Mouse (Mus musculus): ENCODE measurements around the gene 1700012A03Rik.

Gene 1700012A03Rik

DNA sequence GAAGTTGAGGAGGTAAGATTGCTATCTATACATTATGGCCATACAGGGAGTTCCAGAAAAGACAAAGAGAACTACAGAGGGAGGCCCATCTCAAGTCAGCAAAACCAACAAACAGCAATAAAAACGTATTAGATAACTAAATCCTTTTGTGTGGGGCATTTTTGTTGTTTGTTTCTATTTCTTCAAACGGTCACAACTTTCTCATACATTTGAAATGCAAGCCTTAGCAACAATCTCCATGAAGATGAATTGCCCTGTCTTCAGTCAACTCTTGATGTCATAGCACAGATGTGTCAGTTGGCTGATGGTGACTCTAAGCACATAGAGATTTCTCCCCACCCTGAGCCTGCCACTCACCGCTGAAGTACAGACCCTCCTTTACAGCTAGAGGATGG, at the start of gene 1700012A03Rik:
TSS of gene 1700012A03Rik (plus strand) at position 296 of the 395 bp plus-strand sequence.
- ChIA-PET POLR2A (no interaction called here), CTCF (no interaction called here)

DNA sequence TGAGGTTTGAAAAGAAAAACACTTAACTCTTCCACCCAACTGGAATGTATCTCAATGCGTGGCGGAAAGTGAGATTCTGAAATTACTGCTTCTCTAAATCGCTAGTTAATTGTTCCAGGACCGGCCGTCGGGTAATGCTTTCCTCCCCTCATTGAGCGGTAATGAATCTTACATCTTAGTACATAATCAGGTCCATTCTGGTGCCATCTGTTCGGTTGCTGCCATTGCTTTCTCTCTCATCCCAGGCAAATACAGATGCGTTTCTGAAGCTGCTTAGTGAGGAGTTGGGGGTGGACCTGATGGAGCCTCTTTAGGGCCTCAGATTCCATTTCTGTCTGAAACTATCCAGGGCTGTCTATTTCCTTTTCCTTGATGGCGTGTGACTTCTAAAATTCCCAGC, 45.8 kb upstream of the 1700012A03Rik start:
- CTCF ChIA-PET, result no interaction called here
- POLR2A ChIA-PET, result no interaction called here

DNA sequence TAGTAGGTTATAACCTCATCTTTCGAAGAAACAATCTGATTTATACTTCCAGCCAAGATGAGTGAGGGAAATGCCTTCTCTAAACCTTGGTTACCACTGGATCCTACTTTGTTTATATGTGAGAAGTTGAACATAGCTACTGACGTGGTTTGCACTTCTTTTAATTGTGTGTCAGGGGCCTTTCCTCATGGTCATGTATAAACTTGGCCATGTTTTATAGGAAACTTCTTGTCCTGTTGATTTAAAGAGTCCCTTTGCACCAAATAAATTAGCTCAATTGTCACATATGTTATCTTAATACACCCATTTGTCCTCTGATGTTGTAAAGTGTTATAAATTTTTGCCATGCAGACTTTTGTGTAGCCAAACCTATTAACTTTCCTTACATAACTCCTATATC, 44.1 kb upstream of the 1700012A03Rik start:
- CTCF ChIA-PET, result no interaction called here
- POLR2A ChIA-PET, result no interaction called here

DNA sequence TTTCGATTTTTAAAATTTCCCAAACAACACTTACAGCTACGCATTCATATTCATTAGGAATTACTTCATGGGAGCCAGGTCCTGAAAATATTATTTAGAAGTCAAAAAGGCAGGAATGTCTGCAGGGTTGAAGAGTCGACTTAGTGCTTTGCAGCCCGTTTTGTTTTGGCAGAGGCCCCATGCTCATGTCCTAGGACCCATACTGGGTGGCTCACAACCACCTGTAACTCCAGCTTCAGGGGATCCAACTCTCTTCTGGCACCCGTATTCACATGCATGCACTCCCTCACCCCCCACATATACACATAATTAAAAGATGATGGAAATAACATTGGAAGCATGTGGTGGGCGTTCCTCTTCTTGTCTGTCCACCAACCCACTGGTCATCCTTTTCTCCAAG, 43.7 kb upstream of the 1700012A03Rik start:
- POLR2A ChIA-PET, result no interaction called here
- CTCF ChIA-PET, result interaction anchor here in 1 of 4 experiments (0.6 kb wide), 1 partner anchor 314 kb away, joined by 7 read pairs; no protein-coding TSS in a partner anchor

DNA sequence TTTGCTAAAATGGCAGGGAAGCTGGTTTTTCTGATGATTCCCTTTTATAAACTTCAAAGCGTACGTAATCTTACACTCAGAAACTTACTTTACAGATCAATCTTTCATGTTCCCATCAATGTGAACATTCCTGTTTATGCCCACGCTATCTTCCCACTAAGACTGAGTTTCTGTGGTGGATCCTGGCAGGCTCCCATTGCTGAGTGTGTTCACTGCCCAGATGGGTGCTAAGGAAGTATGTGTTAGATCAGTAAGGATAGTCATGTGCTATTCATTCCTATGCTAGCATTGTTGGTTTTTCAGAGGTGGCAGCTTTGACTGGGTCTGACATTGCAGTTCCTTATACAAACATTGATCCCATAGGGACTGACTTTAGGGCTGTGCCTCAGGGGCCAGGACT, 42.7 kb upstream of the 1700012A03Rik start:
- CTCF ChIA-PET, result no interaction called here
- POLR2A ChIA-PET, result interaction anchor here in 1 of 4 experiments (0.6 kb wide), 1 partner anchor 614 kb away, joined by 4 read pairs; no protein-coding TSS in a partner anchor

GRCm38 (mm10) chr6:32016841-32017240, 33.2 kb upstream of the 1700012A03Rik start:
- ChIA-PET CTCF (interaction anchor here in 1 of 4 experiments (0.6 kb wide), 1 partner anchor 304 kb away, joined by 7 read pairs; no protein-coding TSS in a partner anchor), POLR2A (no interaction called here)

DNA sequence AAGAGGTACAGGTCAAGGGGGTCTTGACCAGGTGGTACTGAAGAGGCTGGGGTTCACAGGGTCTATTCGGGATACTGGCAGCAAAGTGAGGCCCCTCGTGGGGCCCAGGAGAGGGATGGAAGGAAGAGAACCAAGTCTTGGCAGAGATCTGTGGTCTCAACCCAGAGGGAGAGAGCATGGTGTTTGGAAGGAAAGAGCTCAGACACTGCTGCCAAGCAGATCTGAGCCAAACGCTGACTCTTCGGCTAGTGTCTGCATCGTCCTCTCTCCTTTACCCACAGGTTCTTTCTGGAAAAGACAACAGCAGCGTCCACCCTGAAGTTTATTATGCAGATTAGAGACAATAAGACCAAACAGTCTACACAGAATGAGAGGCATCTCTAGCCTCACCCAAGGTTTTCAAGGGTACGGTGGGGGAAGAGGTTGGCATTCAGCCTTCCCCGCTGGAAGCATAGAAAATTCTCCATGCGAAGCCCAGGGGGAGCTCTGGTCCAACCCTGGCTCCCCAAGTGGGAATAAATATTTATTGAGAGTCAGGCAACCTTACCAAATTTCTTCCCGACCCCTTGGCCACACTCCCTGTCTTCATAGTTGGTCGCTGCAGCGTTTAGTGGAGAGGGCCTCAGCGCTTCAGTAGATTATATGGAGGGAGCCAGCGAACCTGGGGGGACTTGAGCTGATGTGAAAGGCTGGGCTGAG, 32.5 kb upstream of the 1700012A03Rik start:
- CTCF ChIA-PET, result interaction anchor here in 1 of 4 experiments (0.5 kb wide), 1 partner anchor 372 kb away, joined by 4 read pairs; no protein-coding TSS in a partner anchor
- POLR2A ChIA-PET, result no interaction called here

DNA sequence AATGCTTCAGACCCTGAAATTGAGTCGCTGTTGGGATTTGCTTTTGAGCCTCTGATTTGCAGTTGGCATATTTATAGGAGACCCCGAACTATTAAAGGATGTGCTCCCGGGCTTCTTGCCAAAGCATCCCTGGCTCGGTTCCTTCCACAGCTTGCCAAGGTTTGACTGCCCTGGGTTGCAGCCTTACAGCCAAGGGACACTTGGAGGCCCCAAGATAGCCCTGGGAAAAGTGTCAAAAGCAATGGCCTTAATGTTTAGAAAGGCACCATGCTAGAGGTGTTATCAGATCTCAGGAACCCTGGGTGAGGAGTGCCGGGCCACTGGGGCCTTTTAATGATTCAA, 32.0 kb upstream of the 1700012A03Rik start:
- ChIA-PET CTCF (interaction anchor here in 1 of 4 experiments (0.5 kb wide), 2 partner anchors 40 to 372 kb away, joined by 4 to 7 read pairs; no protein-coding TSS in a partner anchor), POLR2A (no interaction called here)

DNA sequence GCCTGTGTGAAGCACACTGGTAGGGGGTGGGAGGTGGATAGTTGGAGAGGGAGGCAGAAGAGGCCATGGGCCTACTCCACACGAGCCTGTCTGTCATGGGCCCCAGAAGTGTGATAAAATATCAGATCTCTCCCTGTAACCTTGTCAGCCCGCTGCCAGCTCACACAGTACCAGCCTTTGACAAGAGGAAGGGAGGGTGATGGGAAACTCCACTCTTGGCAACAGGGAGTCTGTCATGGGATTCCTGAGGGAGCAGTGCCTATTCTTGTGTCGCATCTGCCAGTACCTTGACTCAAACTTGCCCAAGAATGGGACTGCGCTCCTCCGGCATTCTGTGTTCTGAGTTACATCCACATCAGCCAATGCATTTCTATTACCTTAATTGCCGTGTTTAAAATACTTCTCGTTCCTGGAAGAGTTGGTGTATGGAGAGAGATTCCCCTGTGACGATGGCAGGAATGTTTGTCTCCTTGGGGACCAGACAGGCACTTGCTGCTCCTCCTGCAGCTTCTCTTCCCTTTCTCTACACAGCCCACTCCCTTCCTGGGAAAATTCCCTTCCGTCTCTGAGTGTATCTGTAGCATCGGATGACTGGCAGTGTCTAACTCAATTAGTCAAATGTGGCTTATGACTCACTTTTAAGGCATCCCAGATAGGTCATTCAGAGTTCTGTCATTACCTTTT, 28.1 kb upstream of the 1700012A03Rik start:
- POLR2A ChIA-PET, result no interaction called here
- CTCF ChIA-PET, result no interaction called here

GRCm38 (mm10) chr6:32022537-32022869, 27.5 kb upstream of the 1700012A03Rik start:
- ChIA-PET CTCF (no interaction called here), POLR2A (no interaction called here)

DNA sequence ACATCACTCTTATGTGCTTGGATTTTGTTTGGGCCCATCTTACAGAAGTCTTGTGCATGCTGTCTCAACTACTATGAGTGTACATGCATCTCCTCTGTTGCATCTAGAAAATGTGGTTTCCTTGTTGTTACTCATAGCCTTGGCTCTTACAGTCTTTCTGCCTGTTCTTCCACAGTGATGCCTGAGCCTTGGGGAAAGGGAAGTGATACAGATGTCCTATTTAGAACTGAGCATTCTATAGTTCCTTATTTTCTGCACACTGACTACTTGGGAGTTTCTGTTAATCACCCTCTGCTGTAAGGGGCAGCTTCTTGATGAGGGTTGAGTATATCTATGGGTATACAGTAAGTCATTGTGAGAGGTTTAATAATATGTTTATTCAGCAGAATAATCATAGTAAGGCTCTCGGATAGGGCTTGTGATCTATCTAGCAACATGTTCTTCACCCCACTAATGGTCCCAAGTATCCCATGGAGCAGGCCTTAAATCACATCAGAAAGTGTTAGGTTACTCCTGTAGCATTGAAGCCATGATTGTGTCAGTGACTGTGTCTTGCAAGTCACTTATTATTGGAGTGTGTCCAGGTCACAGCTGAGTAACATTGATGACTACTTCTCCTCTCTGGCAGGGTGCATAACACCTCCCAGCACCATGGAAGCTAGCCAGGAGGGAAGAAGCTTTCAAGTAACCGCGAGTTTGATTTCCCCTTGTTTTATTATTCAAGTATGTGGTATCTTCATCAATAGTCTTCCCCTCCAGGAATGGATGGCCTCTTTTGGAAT, 21.6 kb upstream of the 1700012A03Rik start:
- POLR2A ChIA-PET, result no interaction called here
- CTCF ChIA-PET, result no interaction called here

DNA sequence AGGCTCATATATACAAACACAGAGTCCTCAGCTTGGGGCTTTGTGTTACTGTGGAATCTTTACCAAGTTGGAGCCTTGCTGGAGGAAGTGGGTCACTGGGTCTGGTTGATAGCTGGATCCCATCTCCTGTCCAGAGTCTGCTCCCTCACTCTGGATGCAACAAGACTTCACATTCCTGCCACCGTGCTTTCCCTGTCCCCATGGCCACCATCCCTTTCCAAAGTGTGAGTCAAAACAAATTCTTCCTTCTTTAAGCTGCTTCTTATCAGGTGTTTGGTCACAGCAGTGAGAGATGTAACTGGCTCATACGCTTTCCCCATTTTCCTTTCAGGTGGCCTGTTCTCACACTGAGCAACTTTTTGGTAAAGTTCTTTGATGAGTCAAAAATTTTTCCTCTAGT, 15.8 kb upstream of the 1700012A03Rik start:
- ChIA-PET POLR2A (no interaction called here), CTCF (no interaction called here)

DNA sequence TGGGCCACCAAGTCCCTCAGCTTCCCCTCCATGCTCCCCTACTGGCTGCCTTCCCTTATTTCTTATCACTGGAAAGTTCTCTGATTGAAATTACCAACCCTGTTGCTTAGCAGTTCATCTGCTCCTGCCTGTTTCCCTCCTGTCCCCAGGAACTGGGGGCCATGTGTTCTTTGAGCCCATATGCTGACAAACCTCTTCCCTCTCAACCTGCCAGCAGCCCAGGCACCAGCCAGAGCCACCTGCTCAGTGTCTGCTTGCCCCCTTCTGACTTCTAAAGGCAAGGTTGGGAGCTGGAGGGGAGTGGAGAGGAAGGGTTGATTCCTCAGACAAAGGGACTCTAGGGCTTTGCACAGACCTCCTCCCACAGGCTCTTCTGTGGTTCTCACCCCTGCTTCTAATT, 4.7 kb upstream of the 1700012A03Rik start:
- POLR2A ChIA-PET, result interaction anchor here in 1 of 4 experiments (1.0 to 1.4 kb wide), 2 partner anchors 11 to 57 kb away, joined by 3 read pairs; no protein-coding TSS in a partner anchor
- CTCF ChIA-PET, result no interaction called here

- POLR2A ChIA-PET, result interaction anchor here in 1 of 4 experiments (0.6 kb wide), 1 partner anchor 416 kb away, joined by 3 read pairs; no protein-coding TSS in a partner anchor
- CTCF ChIA-PET, result no interaction called here
Observed at GRCm38 (mm10) chr6:32049256-32049950, 643 bp upstream of the 1700012A03Rik start.

DNA sequence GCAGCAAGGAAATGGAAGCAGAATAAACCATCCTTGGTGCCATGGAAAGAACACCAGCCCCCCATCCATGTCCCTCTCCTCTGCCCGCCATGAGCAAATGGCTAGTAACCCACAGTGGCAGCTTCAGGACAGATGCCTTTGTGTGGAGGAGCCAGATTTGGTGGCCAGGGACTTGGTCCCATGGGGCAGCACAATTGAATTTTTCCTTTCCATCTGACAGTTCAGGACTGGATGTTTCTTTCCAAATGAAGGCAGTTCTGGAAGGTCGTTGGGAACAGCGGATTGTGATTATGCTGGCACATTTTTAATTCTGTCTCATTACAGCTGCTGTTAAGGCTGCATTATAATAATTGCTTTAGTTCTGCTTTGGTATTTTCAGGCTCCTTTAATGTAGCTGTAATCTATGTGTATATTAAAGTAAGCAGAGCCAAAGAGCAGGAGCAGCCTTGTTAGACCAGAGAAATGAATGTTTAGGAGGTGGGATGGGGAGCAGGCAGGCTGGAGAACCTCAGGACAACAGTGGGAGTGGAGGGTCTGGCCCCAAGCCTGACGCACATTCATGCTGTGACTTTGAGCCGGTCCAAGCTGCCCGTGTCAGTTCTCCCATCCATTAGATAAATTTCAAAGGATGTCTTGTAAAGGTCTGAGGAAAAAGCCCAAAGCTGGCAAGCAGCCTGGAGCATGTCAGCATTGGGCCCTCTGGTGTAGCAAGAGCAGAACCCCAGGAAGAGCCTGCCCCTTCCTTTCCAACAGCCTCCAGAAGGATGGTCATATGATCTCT, 2.3 kb downstream of the 1700012A03Rik start:
- ChIA-PET CTCF (no interaction called here), POLR2A (no interaction called here)

GRCm38 (mm10) chr6:32056525-32056924, 6.5 kb downstream of the 1700012A03Rik start:
- CTCF ChIA-PET, result interaction anchor here in 1 of 4 experiments (0.8 kb wide), 1 partner anchor 18 kb away, joined by 3 read pairs; no protein-coding TSS in a partner anchor
- POLR2A ChIA-PET, result interaction anchor here in 1 of 4 experiments (1.6 kb wide), 1 partner anchor 10 kb away, joined by 3 read pairs; no protein-coding TSS in a partner anchor

DNA sequence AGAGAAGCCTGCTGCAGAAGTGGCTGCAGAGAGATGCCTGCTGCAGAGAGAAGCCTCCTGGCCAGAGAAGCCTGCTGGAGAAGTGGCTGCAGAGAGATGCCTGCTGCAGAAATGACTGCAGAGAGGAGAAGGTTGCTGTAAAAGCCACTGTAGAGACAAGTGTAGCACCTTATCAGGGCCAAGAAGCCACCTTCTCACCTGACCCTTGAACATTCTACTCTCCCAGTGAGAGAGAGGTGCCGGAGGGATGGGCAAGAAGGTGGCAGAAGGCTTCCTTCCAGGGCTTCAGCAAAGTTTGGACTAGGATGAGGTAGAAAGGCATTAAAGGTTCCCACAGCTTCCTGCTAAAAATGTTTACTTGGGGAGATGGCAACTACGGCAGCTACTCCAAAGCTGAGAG, 8.5 kb downstream of the 1700012A03Rik start:
- ChIA-PET CTCF (no interaction called here), POLR2A (interaction anchor here in 1 of 4 experiments (0.5 kb wide), 1 partner anchor 1216 kb away, joined by 3 read pairs; no protein-coding TSS in a partner anchor)

- CTCF ChIA-PET, result no interaction called here
- POLR2A ChIA-PET, result no interaction called here
Observed at GRCm38 (mm10) chr6:32060641-32061040, 10.6 kb downstream of the 1700012A03Rik start.

DNA sequence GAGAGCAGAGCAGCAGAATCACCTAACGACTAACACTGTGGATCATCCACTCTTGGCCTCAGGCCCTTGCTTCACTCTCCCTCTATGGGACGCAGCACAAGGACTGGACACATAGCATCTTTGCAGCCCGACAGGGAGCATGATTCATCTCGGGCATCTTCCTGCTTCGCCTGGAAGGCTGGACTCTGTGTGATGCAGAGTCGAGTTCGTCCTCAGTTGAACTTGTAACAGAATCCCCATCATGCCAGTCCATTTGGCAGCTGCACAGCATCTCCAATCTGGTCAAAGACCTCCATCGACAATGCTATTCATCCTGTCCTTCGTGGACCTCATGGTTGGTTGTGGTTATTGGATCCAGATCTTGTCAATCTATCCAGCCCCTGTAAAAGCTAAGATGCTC, 11.2 kb downstream of the 1700012A03Rik start:
- CTCF ChIA-PET, result no interaction called here
- POLR2A ChIA-PET, result no interaction called here
